24 mouse cellular contexts compared by ENCODE assay signal in the genomic region with DNA sequence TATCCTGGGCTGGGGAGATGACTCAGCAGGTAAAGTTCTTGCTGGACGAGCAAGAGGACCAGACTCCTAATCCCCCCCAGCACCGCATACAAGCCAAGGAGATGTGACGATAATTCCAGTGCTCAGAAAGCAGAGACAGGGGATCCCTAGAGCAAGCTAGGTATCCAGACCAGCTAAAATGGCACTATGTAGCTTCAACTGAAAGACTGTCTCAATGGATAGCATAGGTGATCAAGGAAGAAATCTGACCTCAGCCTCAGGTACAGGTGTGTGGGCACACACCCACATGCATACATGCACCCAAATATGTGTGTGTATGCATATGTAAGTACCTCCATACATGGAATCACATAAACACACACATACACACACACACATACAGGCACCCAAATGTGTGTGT.
A peak's percentile ranks its signal among the peaks of the same experiment; 100 is the strongest.
DNase-seq lines count a peak whose midpoint lies in the region; ATAC-seq lines count a peak whose summit lies in the region.
"Had no signal": no experiment of that assay in that cellular context is flagged by ENCODE, and none has a peak within 500 bp of the region (broad histone marks: within the 10 kb centered on the region; RNA-seq: fewer than 3 reads in every experiment).

No protein-coding gene starts in this region.

- peak; percentile 51 for DNase-seq in heart, adult 11 months
- no peak for DNase-seq in heart, adult 8-10 months (ENCODE audit: low spot score)
- DNase-seq in liver, result no peak
- DNase-seq in liver, embryonic 11.5 days (ENCODE audit: low spot score), result no peak
- DNase-seq: adrenal gland, adult 8-10 months; adrenal gland, postnatal 14 days; adrenal gland, postnatal 36 days; B cell, adult 2 months; cerebellum, adult 11-12 months; cerebellum, adult 2 months; cerebellum, adult 9-10 months; cerebellum, postnatal 10 days; cerebellum, postnatal 25 days had no signal

- no peak overlapping the region for H3K9ac ChIP-seq in liver, embryonic 12.5 days
- no peak overlapping the region for H3K9ac ChIP-seq in liver, embryonic 15.5 days
- H3K9ac ChIP-seq in liver, embryonic 11.5 days (ENCODE audit: low read depth, low read length), result no peak overlapping the region
- H3K9ac ChIP-seq: embryonic facial prominence, embryonic 12.5 days; forebrain, embryonic 13.5 days; forebrain, embryonic 15.5 days had no signal

- H3K36me3 ChIP-seq in liver, embryonic 12.5 days, result no peaks in the 10 kb centered on the region
- H3K36me3 ChIP-seq in liver, embryonic 15.5 days (replicated peaks), result no peaks in the 10 kb centered on the region
- H3K36me3 ChIP-seq in liver, embryonic 11.5 days (ENCODE audit: control insufficient read depth, insufficient read depth, low read length), result no peaks in the 10 kb centered on the region
- H3K36me3 ChIP-seq: embryonic facial prominence, embryonic 10.5 days; embryonic facial prominence, embryonic 12.5 days; forebrain, embryonic 15.5 days; G1E had no signal

- 66% methylated on average over 3 of the region's 3 CpGs for WGBS in liver, embryonic 12.5 days (ENCODE audit: insufficient replicate concordance)
- WGBS in liver, embryonic 15.5 days (ENCODE audit: insufficient replicate concordance), result 61% methylated on average over 3 of the region's 3 CpGs
- WGBS in liver, embryonic 11.5 days, result 81% methylated on average over 3 of the region's 3 CpGs

- H3K4me1 ChIP-seq in liver, embryonic 12.5 days, result peaks cover 21% of the 10 kb centered on the region
- H3K4me1 ChIP-seq in liver, embryonic 15.5 days (replicated peaks), result peaks cover 19% of the 10 kb centered on the region
- peaks cover 3% of the 10 kb centered on the region; the same call in 1 of the 2 replicates for H3K4me1 ChIP-seq in liver, embryonic 11.5 days (replicated peaks; ENCODE audit: control insufficient read depth, insufficient read depth, low read length)
- H3K4me1 ChIP-seq: embryonic facial prominence, embryonic 12.5 days; forebrain, embryonic 13.5 days; forebrain, embryonic 15.5 days had no signal

- H3K27ac ChIP-seq in liver, embryonic 12.5 days, result peak overlapping the region; percentile 54; the same call in 1 of the 2 replicates
- H3K27ac ChIP-seq in liver, embryonic 15.5 days (replicated peaks), result peak overlapping the region; percentile 57; the same call in 1 of the 2 replicates
- no peak overlapping the region for H3K27ac ChIP-seq in liver, embryonic 11.5 days (ENCODE audit: low read depth, low read length)
- H3K27ac ChIP-seq: embryonic facial prominence, embryonic 10.5 days; embryonic facial prominence, embryonic 12.5 days; forebrain, embryonic 13.5 days; forebrain, embryonic 15.5 days had no signal

- ATAC-seq in liver, embryonic 12.5 days, result no peak
- no peak for ATAC-seq in liver, embryonic 15.5 days (ENCODE audit: insufficient read depth)
- ATAC-seq in liver, embryonic 11.5 days (replicated peaks; ENCODE audit: low FRiP score), result no peak
- ATAC-seq: activated CD4-positive, CD25-positive, alpha-beta regulatory T cell, adult 4 months; CD4-positive, CD25-positive, alpha-beta regulatory T cell, adult 4 months; forebrain, embryonic 13.5 days; forebrain, embryonic 15.5 days; Patski had no signal

- no peaks in the 10 kb centered on the region for H3K27me3 ChIP-seq in liver, embryonic 12.5 days (replicated peaks)
- peaks cover 7% of the 10 kb centered on the region; the same call in 1 of the 2 replicates for H3K27me3 ChIP-seq in liver, embryonic 15.5 days
- no peaks in the 10 kb centered on the region for H3K27me3 ChIP-seq in liver, embryonic 11.5 days (replicated peaks; ENCODE audit: control insufficient read depth, insufficient read depth, low read length)
- H3K27me3 ChIP-seq: CH12.LX; embryonic facial prominence, embryonic 12.5 days; forebrain, embryonic 15.5 days; Patski had no signal

- no peaks in the 10 kb centered on the region for H3K9me3 ChIP-seq in liver, embryonic 12.5 days (replicated peaks)
- no peaks in the 10 kb centered on the region for H3K9me3 ChIP-seq in liver, embryonic 15.5 days (replicated peaks)
- no peaks in the 10 kb centered on the region for H3K9me3 ChIP-seq in liver, embryonic 11.5 days (ENCODE audit: control insufficient read depth, low read length)
- H3K9me3 ChIP-seq: embryonic facial prominence, embryonic 10.5 days; embryonic facial prominence, embryonic 12.5 days; forebrain, embryonic 13.5 days; forebrain, embryonic 15.5 days; G1E had no signal

- H3K4me2 ChIP-seq in liver, embryonic 12.5 days, result no peak overlapping the region
- H3K4me2 ChIP-seq in liver, embryonic 15.5 days, result no peak overlapping the region
- H3K4me2 ChIP-seq in liver, embryonic 11.5 days, result no peak overlapping the region
- H3K4me2 ChIP-seq: embryonic facial prominence, embryonic 12.5 days; forebrain, embryonic 13.5 days; forebrain, embryonic 15.5 days had no signal

- no peak overlapping the region for H3K4me3 ChIP-seq in liver, embryonic 12.5 days
- no peak overlapping the region for H3K4me3 ChIP-seq in liver, embryonic 15.5 days (replicated peaks)
- H3K4me3 ChIP-seq in liver, embryonic 11.5 days (ENCODE audit: low read depth, low read length), result no peak overlapping the region
- H3K4me3 ChIP-seq: embryonic facial prominence, embryonic 10.5 days; embryonic facial prominence, embryonic 12.5 days; forebrain, embryonic 13.5 days; forebrain, embryonic 15.5 days had no signal
